Mouse (Mus musculus): ENCODE measurements around the gene S100a13. TPM values are rescaled to one million over a fixed set of nuclear protein-coding genes. Genes with fewer than 3 reads are reported as not detected.

S100a13 gene
- polyA plus RNA-seq, 1 experiment from 2014 or later = 35.5 TPM

GRCm38 (mm10) chr3:90490696-90491256, 23.5 kb upstream of the S100a13 start, which contains the start of gene Snapin:
Gene Snapin, minus strand, starts transcription at chr3:90491033.
- Histone ChIP-seq H3K27me3 (ENCODE audit: insufficient read depth, low read length) (no peaks in the 10 kb centered on the region), H3K9ac (replicated peaks) (peak within 1 kb of the TSS; percentile 74), H3K4me2 (ENCODE audit: low read depth, low read length) (peak within 1 kb of the TSS; percentile 77), H3K4me3 (ENCODE audit: low read depth, low read length) (peak within 1 kb of the TSS; percentile 80), H3K27ac (ENCODE audit: low read depth) (peak within 1 kb of the TSS; percentile 77), H3K36me3 (replicated peaks; ENCODE audit: insufficient read depth, low read length) (peaks cover 36% of the 10 kb centered on the region), H3K9me3 (ENCODE audit: low read length) (no peaks in the 10 kb centered on the region), H3K4me1 (ENCODE audit: insufficient read depth) (peaks cover 8% of the 10 kb centered on the region)
- ATAC-seq (peak; percentile 97), DNase-seq (peak; percentile 97)
- WGBS (ENCODE audit: insufficient replicate concordance) = 1% methylated on average over 37 of the region's 37 CpGs
- TF ChIP-seq EP300 (IDR thresholded peaks at IDR 0.05; ENCODE audit: low read depth) (no peak), CTCF (IDR thresholded peaks at IDR 0.05; ENCODE audit: low read depth) (peak; percentile 96)

GRCm38 (mm10) chr3:90491350-90491749, 22.9 kb upstream of the S100a13 start:
- DNase-seq (no peak), ATAC-seq (peak; percentile 39)
- WGBS (ENCODE audit: insufficient replicate concordance) = 34% methylated on average over 2 of the region's 2 CpGs
- 0 out of 2 replicates have a peak overlapping the region, but pooled peaks have one; percentile 22 for H3K4me2 ChIP-seq (ENCODE audit: low read depth, low read length)
- no peak overlapping the region for H3K4me3 ChIP-seq (ENCODE audit: low read depth, low read length)
- no peak for TF ChIP-seq EP300 (IDR thresholded peaks at IDR 0.05; ENCODE audit: low read depth)
- peak; percentile 60 for TF ChIP-seq CTCF (IDR thresholded peaks at IDR 0.05; ENCODE audit: low read depth)
- peaks cover 36% of the 10 kb centered on the region for H3K36me3 ChIP-seq (replicated peaks; ENCODE audit: insufficient read depth, low read length)
- H3K9ac ChIP-seq (replicated peaks) = no peak overlapping the region
- H3K27me3 ChIP-seq (ENCODE audit: insufficient read depth, low read length) = no peaks in the 10 kb centered on the region
- H3K4me1 ChIP-seq (ENCODE audit: insufficient read depth) = peaks cover 8% of the 10 kb centered on the region
- H3K9me3 ChIP-seq (ENCODE audit: low read length) = no peaks in the 10 kb centered on the region
- H3K27ac ChIP-seq (ENCODE audit: low read depth) = no peak overlapping the region

GRCm38 (mm10) chr3:90493831-90494540, 20.2 kb upstream of the S100a13 start:
- no peak for TF ChIP-seq CTCF (IDR thresholded peaks at IDR 0.05; ENCODE audit: low read depth)
- TF ChIP-seq EP300 (IDR thresholded peaks at IDR 0.05; ENCODE audit: low read depth) = peak; percentile 41; the same call in 1 of the 2 replicates
- Histone ChIP-seq H3K9me3 (ENCODE audit: low read length) (no peaks in the 10 kb centered on the region), H3K4me1 (ENCODE audit: insufficient read depth) (peaks cover 8% of the 10 kb centered on the region), H3K36me3 (replicated peaks; ENCODE audit: insufficient read depth, low read length) (peaks cover 41% of the 10 kb centered on the region), H3K9ac (replicated peaks) (no peak overlapping the region), H3K4me2 (ENCODE audit: low read depth, low read length) (peak overlapping the region; percentile 32; the same call in 1 of the 2 replicates), H3K4me3 (ENCODE audit: low read depth, low read length) (no peak overlapping the region), H3K27me3 (ENCODE audit: insufficient read depth, low read length) (no peaks in the 10 kb centered on the region), H3K27ac (ENCODE audit: low read depth) (peak overlapping the region; percentile 60)
- 58% methylated on average over 4 of the region's 4 CpGs for WGBS (ENCODE audit: insufficient replicate concordance)
- ATAC-seq (peak; percentile 44), DNase-seq (no peak)

GRCm38 (mm10) chr3:90495850-90496525, 18.2 kb upstream of the S100a13 start:
- H3K27ac ChIP-seq (ENCODE audit: low read depth) = no peak overlapping the region
- no peak overlapping the region for H3K9ac ChIP-seq (replicated peaks)
- DNase-seq (no peak), ATAC-seq (no peak)
- H3K9me3 ChIP-seq (ENCODE audit: low read length) = no peaks in the 10 kb centered on the region
- H3K4me2 ChIP-seq (ENCODE audit: low read depth, low read length) = no peak overlapping the region
- 0 out of 2 replicates have a peak, but pooled peaks cover 3% of the 10 kb centered on the region for H3K4me1 ChIP-seq (ENCODE audit: insufficient read depth)
- 95% methylated on average over 7 of the region's 7 CpGs for WGBS (ENCODE audit: insufficient replicate concordance)
- TF ChIP-seq CTCF (IDR thresholded peaks at IDR 0.05; ENCODE audit: low read depth) (no peak), EP300 (IDR thresholded peaks at IDR 0.05; ENCODE audit: low read depth) (no peak)
- H3K36me3 ChIP-seq (replicated peaks; ENCODE audit: insufficient read depth, low read length) = peaks cover 48% of the 10 kb centered on the region
- H3K4me3 ChIP-seq (ENCODE audit: low read depth, low read length) = no peak overlapping the region
- no peaks in the 10 kb centered on the region for H3K27me3 ChIP-seq (ENCODE audit: insufficient read depth, low read length)

- Histone ChIP-seq H3K27ac (ENCODE audit: low read depth) (no peak overlapping the region), H3K36me3 (replicated peaks; ENCODE audit: insufficient read depth, low read length) (peaks cover 63% of the 10 kb centered on the region), H3K27me3 (ENCODE audit: insufficient read depth, low read length) (no peaks in the 10 kb centered on the region), H3K9ac (replicated peaks) (no peak overlapping the region), H3K9me3 (ENCODE audit: low read length) (no peaks in the 10 kb centered on the region), H3K4me2 (ENCODE audit: low read depth, low read length) (no peak overlapping the region), H3K4me1 (ENCODE audit: insufficient read depth) (0 out of 2 replicates have a peak, but pooled peaks cover 3% of the 10 kb centered on the region), H3K4me3 (ENCODE audit: low read depth, low read length) (no peak overlapping the region)
- no peak for DNase-seq
- TF ChIP-seq CTCF (IDR thresholded peaks at IDR 0.05; ENCODE audit: low read depth) (no peak), EP300 (IDR thresholded peaks at IDR 0.05; ENCODE audit: low read depth) (no peak)
- ATAC-seq = no peak
Measured at GRCm38 (mm10) chr3:90497597-90497996, 16.6 kb upstream of the S100a13 start.

- H3K27ac ChIP-seq (ENCODE audit: low read depth) = no peak overlapping the region
- no peak overlapping the region for H3K4me3 ChIP-seq (ENCODE audit: low read depth, low read length)
- no peak overlapping the region for H3K9ac ChIP-seq (replicated peaks)
- H3K27me3 ChIP-seq (ENCODE audit: insufficient read depth, low read length) = no peaks in the 10 kb centered on the region
- no peak for TF ChIP-seq CTCF (IDR thresholded peaks at IDR 0.05; ENCODE audit: low read depth)
- TF ChIP-seq EP300 (IDR thresholded peaks at IDR 0.05; ENCODE audit: low read depth) = no peak
- peaks cover 8% of the 10 kb centered on the region for H3K4me1 ChIP-seq (ENCODE audit: insufficient read depth)
- DNase-seq (no peak), ATAC-seq (no peak)
- WGBS (ENCODE audit: insufficient replicate concordance) = 88% methylated on average over 4 of the region's 4 CpGs
- peaks cover 75% of the 10 kb centered on the region for H3K36me3 ChIP-seq (replicated peaks; ENCODE audit: insufficient read depth, low read length)
- no peak overlapping the region for H3K4me2 ChIP-seq (ENCODE audit: low read depth, low read length)
- no peaks in the 10 kb centered on the region for H3K9me3 ChIP-seq (ENCODE audit: low read length)
Measured at GRCm38 (mm10) chr3:90503444-90503843, 10.8 kb upstream of the S100a13 start.

All from liver, postnatal 0 days (tissue).